Mouse (Mus musculus) embryonic facial prominence, embryonic 12.5 days (tissue): Measurements from ENCODE around the gene Guca1b. TPM values are rescaled to one million over a fixed set of nuclear protein-coding genes. Genes with fewer than 3 reads are reported as not detected.
A peak's percentile ranks its signal among the peaks of the same experiment; 100 is the strongest.
"Not testable (repeated sequence)": the region's sequence is repeated elsewhere in the genome, so short reads cannot be mapped to it uniquely, and the experiment has no call there.

Experiments
- ATAC-seq: fragments of 200-750 bp; cut with Nextera tagmentation; 2 replicates; pipeline ENCODE4 v1.8.0; 2017; ENCODE audit not compliant: insufficient number of reproducible peaks, insufficient read depth, low FRiP score, low TSS enrichment
- H3K27ac ChIP-seq: fragments of 300-500 bp; sonication (generic); 2 replicates; pipeline ENCODE4 v1.5.1; 2016; ENCODE audit warnings: mild to moderate bottlenecking
- H3K27me3 ChIP-seq: fragments of 300-500 bp; sonication (generic); 2 replicates; pipeline ENCODE4 v1.6.1; 2016; ENCODE audit warnings: mild to moderate bottlenecking, moderate library complexity
- H3K36me3 ChIP-seq: fragments of 300-500 bp; sonication (generic); 2 replicates; pipeline ENCODE4 v1.6.1; 2016; ENCODE audit warnings: mild to moderate bottlenecking
- H3K4me1 ChIP-seq: fragments of 300-500 bp; sonication (generic); 2 replicates; pipeline ENCODE4 v1.6.1; 2016
- H3K4me2 ChIP-seq: fragments of 300-500 bp; sonication (generic); replicated peaks from 2 replicates; pipeline ENCODE4 v1.6.1; 2016; ENCODE audit warnings: mild to moderate bottlenecking, moderate library complexity
- H3K4me3 ChIP-seq: fragments of 300-500 bp; sonication (generic); 2 replicates; pipeline ENCODE4 v1.5.1; 2016; ENCODE audit warnings: mild to moderate bottlenecking
- H3K9ac ChIP-seq: fragments of 300-500 bp; sonication (generic); 2 replicates; pipeline ENCODE4 v1.6.1; 2016; ENCODE audit warnings: mild to moderate bottlenecking, moderate library complexity
- H3K9me3 ChIP-seq: fragments of 300-500 bp; sonication (generic); 2 replicates; pipeline ENCODE4 v1.6.1; 2016; ENCODE audit warnings: mild to moderate bottlenecking, moderate library complexity
- WGBS: fragments of 180-500 bp; shearing (Covaris S2); methylation state at CpG from one replicate; pipeline ENCODE4 v1.1.7; 2016; 5-methylcytosine and 5-hydroxymethylcytosine counted together
- polyA plus RNA-seq: library from polyadenylated mRNA; unstranded; fragments of >200 nt; fragmentation: Nextera tagmentation; extraction: Ambion mirVana; gene quantifications from 2 replicates; pipeline ENCODE4 v1.2.1, GENCODE M21; 2016

Gene Guca1b
- polyA plus RNA-seq, 1 experiment from 2014 or later = 1.9 TPM

- no peak for ATAC-seq
- no peak overlapping the region for H3K27ac ChIP-seq
- 76% methylated on average over 3 of the region's 3 CpGs for WGBS
- no peak overlapping the region for H3K4me2 ChIP-seq
- no peak overlapping the region for H3K4me3 ChIP-seq
- no peaks in the 10 kb centered on the region for H3K9me3 ChIP-seq
- H3K9ac ChIP-seq = no peak overlapping the region
- no peaks in the 10 kb centered on the region for H3K36me3 ChIP-seq
- no peaks in the 10 kb centered on the region for H3K27me3 ChIP-seq
- no peaks in the 10 kb centered on the region for H3K4me1 ChIP-seq
These were observed 36.4 kb downstream of the Guca1b start for GRCm38 (mm10) chr17:47421566-47421965.

DNA sequence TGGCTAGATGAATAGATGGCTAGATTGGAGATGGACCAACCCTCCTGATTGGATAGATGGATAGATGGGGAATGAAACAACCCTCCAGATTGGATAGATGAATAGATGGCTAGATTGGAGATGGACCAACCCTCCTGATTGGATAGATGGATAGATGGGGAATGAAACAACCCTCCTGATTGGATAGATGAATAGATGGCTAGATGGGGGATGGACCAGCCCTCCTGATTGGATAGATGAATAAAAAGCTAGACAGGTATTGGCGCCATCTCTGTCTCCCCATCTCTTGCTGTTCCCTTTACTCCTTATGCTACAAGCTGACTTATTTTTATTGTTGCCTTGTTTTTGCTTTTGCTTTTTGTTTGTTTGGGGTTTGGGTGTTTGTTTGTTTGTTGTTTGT lies 37.4 kb downstream of the Guca1b start:
- 86% methylated on average over 1 of the region's 1 CpGs for WGBS
- not testable (repeated sequence) for H3K4me2 ChIP-seq, H3K4me3 ChIP-seq, H3K36me3 ChIP-seq, H3K9ac ChIP-seq, ATAC-seq, H3K4me1 ChIP-seq, H3K27me3 ChIP-seq, H3K27ac ChIP-seq, H3K9me3 ChIP-seq

DNA sequence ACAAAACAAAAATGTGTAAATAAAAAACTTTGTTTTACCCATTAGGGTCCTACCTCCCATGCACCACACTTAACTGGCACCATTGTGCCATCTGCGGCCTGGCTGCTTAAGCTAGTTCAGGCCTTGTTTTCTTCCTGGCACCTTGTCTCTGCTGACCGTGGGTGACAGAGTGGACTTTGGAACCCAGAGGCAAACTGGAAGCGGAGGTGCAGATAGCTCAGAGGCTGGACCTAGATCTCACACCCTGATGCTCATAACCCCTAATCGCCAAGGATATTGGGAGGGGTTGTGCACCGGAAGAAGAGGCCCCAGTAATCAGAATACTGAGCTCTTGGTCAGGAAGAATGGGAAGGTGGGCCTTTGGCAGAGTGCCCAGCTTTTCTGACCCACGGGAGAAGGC lies 39.0 kb downstream of the Guca1b start:
- H3K27ac ChIP-seq = 0 out of 2 replicates have a peak overlapping the region, but pooled peaks have one; percentile 11
- no peak overlapping the region for H3K4me2 ChIP-seq
- ATAC-seq = no peak
- 78% methylated on average over 6 of the region's 6 CpGs for WGBS
- no peak overlapping the region for H3K9ac ChIP-seq
- no peaks in the 10 kb centered on the region for H3K36me3 ChIP-seq
- no peaks in the 10 kb centered on the region for H3K9me3 ChIP-seq
- no peaks in the 10 kb centered on the region for H3K27me3 ChIP-seq
- H3K4me3 ChIP-seq = no peak overlapping the region
- H3K4me1 ChIP-seq = peaks cover 5% of the 10 kb centered on the region; the same call in 1 of the 2 replicates

DNA sequence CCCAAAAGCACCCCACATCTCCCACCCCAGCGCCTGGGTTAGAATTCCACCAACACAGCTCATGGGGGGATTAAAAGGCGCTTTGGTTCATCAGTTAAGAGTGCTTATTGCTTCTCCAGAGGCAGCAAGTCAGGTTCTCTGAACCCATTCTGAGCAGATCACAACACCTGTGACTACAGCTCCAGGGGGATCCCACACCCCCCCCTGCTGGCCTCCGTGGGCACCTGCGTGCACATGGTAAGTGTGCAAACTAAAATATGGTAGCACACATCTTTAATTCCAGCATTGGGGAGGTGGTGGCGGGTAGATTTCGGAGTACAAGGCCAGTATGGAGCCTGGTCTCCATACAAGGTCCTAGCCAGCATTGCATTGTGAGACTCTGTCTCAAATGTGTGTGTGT lies 42.1 kb downstream of the Guca1b start:
- Histone ChIP-seq H3K27me3 (no peaks in the 10 kb centered on the region), H3K4me1 (peaks cover 5% of the 10 kb centered on the region; the same call in 1 of the 2 replicates), H3K4me2 (no peak overlapping the region), H3K9ac (no peak overlapping the region), H3K4me3 (no peak overlapping the region), H3K27ac (no peak overlapping the region), H3K9me3 (no peaks in the 10 kb centered on the region), H3K36me3 (no peaks in the 10 kb centered on the region)
- WGBS = 75% methylated on average over 6 of the region's 6 CpGs
- ATAC-seq = no peak

DNA sequence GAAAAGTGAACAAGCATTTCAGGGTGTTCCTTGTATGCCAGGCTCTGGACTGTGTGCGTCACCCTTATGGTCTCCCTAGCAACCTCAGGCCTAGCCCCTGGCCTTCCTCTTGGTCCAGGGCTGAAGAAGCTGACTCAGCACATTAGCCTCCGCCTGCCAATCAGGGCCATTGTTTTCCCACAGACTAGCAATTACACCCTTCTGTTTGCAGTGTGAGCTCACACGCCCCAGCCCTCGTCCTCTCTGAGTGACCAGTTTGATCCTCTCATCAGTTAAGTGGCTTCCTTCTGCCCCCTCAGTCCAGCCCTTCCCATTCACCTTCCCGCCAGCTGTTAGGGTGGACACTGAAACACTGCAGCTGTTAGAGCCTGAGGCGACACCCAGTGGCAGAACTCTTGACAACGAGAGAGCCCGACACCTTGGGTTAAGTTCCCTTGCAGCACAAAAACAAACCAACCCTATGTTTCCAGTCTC lies 43.7 kb downstream of the Guca1b start:
- Histone ChIP-seq H3K36me3 (no peaks in the 10 kb centered on the region), H3K9ac (no peak overlapping the region), H3K27me3 (no peaks in the 10 kb centered on the region), H3K4me3 (no peak overlapping the region), H3K4me1 (peaks cover 5% of the 10 kb centered on the region; the same call in 1 of the 2 replicates), H3K4me2 (0 out of 2 replicates have a peak overlapping the region, but pooled peaks have one; percentile 25), H3K27ac (no peak overlapping the region), H3K9me3 (no peaks in the 10 kb centered on the region)
- no peak; the same call in 1 of the 2 replicates for ATAC-seq
- WGBS = 9% methylated on average over 8 of the region's 8 CpGs

- Histone ChIP-seq H3K4me3 (no peak overlapping the region), H3K9me3 (no peaks in the 10 kb centered on the region), H3K4me2 (no peak overlapping the region), H3K36me3 (no peaks in the 10 kb centered on the region), H3K4me1 (peaks cover 5% of the 10 kb centered on the region; the same call in 1 of the 2 replicates), H3K27ac (no peak overlapping the region), H3K27me3 (peaks cover 2% of the 10 kb centered on the region; the same call in 1 of the 2 replicates), H3K9ac (no peak overlapping the region)
- 72% methylated on average over 5 of the region's 5 CpGs for WGBS
- ATAC-seq = no peak
These were observed 45.6 kb downstream of the Guca1b start for GRCm38 (mm10) chr17:47430815-47431214.

DNA sequence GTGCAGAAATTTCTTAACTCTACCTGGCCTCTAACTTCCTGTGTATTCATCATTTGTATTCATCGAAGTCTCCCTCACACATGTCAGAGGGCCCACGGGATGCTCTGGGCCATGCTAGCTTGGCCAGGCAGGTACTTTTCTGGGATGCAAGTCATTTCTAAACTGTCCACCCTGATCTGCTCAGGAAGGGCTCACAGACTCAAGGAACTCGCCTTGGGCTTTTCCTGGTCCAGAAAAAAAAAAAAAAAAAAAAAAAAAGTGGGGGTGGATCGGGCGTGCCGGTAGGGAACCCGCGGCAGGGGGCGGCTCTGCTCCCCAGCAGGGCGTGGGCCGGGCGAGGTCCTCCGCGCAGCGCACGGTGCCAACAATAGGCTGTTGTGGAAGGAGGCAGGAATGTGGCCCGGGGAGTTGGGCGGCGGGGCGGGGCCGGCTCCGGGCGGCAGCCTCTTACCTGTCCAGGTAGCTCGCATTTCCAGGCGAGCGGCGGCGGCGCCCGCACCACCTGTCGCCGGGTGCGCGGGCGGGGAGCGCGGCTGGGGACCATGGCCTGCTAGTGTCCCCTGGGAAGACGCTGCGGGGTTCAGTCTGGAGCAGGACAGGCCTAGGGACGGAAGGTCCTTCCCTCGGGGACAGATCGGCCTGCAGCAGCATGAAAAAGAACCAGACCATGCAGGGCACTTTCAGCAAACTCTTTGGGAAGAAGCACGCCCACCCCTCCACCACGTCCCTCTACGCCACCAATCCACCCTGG lies 51.1 kb downstream of the Guca1b start, which contains the start of gene AI661453:
AI661453 (plus strand) TSS at position 460 of the 751 bp plus-strand sequence.
- Histone ChIP-seq H3K4me1 (peaks cover 15% of the 10 kb centered on the region), H3K9ac (peak within 1 kb of the TSS; percentile 33), H3K4me3 (peak within 1 kb of the TSS; percentile 41), H3K9me3 (no peaks in the 10 kb centered on the region), H3K36me3 (no peaks in the 10 kb centered on the region), H3K4me2 (peak within 1 kb of the TSS; percentile 73), H3K27me3 (peaks cover 39% of the 10 kb centered on the region), H3K27ac (no peak within 1 kb of the TSS)
- ATAC-seq = 0 out of 2 replicates have a peak, but pooled peaks have one; percentile 61
- under 1% methylated on average over 45 of the region's 45 CpGs for WGBS

DNA sequence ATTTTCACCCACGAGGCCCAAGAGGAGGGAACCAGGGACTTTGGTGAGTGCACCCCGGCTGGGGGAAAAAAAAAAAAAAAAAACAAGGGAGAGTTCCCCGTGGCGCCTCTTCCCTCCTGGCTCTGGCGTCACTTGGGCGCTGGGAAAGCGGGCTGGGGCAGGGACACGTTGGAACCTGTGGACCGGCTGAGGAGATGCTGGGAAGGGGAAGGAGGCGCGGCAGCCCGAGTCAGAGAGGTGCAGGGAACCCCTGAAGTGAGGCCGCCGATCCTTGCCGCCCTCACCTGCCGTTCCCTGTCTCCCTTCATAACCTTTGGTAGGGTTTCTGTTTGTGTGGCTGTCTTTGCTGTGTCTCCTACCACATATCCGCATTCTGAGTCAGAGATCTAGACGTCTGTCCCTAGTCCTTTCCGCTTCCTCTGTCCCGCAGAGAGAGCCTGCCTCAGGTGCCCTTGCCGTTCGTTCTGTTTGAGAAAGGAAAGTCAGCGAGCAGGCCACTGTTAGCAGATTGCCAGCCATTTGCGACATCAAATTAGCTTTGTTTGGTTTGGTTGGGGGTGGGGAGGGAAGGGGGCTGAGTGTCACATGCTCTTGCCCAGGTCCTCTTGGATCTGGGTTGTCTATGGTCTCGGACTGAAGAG lies 51.8 kb downstream of the Guca1b start, which contains the start of gene 1700001C19Rik:
1700001C19Rik (minus strand) TSS at position 470 of the 641 bp plus-strand sequence.
- peak within 1 kb of the TSS; percentile 73 for H3K4me2 ChIP-seq
- H3K27me3 ChIP-seq = peaks cover 39% of the 10 kb centered on the region
- 1% methylated on average over 25 of the region's 25 CpGs for WGBS
- H3K4me3 ChIP-seq = peak within 1 kb of the TSS; percentile 41
- H3K9me3 ChIP-seq = no peaks in the 10 kb centered on the region
- no peak for ATAC-seq
- no peaks in the 10 kb centered on the region for H3K36me3 ChIP-seq
- peaks cover 15% of the 10 kb centered on the region for H3K4me1 ChIP-seq
- H3K27ac ChIP-seq = no peak within 1 kb of the TSS
- peak within 1 kb of the TSS; percentile 33 for H3K9ac ChIP-seq

- H3K4me3 ChIP-seq = no peak overlapping the region
- H3K27me3 ChIP-seq = peaks cover 39% of the 10 kb centered on the region
- ATAC-seq = no peak
These were observed 53.4 kb downstream of the Guca1b start for GRCm38 (mm10) chr17:47438611-47439010.

DNA sequence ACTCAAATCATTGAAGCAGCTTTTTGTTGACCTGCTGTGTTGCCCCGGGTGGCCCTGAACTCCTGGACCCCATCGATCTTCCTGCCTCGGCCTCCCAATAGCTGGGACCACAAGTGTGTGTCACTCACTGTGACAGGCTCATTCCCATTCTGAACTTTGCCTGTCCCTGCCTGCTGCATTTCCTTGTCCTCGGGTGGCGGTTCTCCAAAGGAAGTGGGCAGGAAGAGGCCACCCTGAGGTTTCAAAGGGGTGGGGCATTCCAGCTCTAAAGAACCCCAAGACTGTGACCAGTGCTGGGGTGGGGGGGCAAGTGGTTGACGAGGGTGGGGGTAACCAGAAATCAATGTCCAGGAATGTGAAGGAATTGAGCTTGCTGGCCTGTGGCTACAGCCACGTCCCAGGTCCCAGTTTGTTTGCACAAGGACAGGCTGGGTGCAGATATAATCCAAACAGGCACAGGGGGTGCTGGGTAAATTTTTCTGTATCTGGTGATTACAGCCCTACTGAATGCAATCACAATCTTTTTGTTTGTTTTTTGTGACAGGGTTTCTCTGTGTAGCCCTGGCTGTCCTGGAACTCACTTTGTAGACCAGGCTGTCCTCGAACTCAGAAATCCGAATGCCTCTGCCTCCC lies 54.3 kb downstream of the Guca1b start:
- Histone ChIP-seq H3K27ac (no peak overlapping the region), H3K4me2 (no peak overlapping the region), H3K4me3 (no peak overlapping the region), H3K27me3 (peaks cover 39% of the 10 kb centered on the region), H3K4me1 (peaks cover 15% of the 10 kb centered on the region), H3K9me3 (no peaks in the 10 kb centered on the region), H3K9ac (no peak overlapping the region), H3K36me3 (no peaks in the 10 kb centered on the region)
- 39% methylated on average over 9 of the region's 9 CpGs for WGBS
- no peak for ATAC-seq

More at GRCm38 (mm10) chr17:47438611-47439010, 53.4 kb downstream of the Guca1b start:
- Histone ChIP-seq H3K9ac (no peak overlapping the region), H3K27ac (no peak overlapping the region), H3K9me3 (no peaks in the 10 kb centered on the region), H3K4me2 (no peak overlapping the region), H3K36me3 (no peaks in the 10 kb centered on the region), H3K4me1 (peaks cover 15% of the 10 kb centered on the region)
- WGBS = 57% methylated on average over 6 of the region's 6 CpGs

- Histone ChIP-seq H3K4me3 (no peak overlapping the region), H3K4me1 (peaks cover 15% of the 10 kb centered on the region), H3K9me3 (no peaks in the 10 kb centered on the region), H3K4me2 (no peak overlapping the region), H3K36me3 (no peaks in the 10 kb centered on the region), H3K9ac (no peak overlapping the region), H3K27ac (no peak overlapping the region), H3K27me3 (peaks cover 39% of the 10 kb centered on the region)
- WGBS = 11% methylated on average over 9 of the region's 9 CpGs
- no peak for ATAC-seq
These were observed 55.2 kb downstream of the Guca1b start for GRCm38 (mm10) chr17:47440359-47440890.
